Mouse (Mus musculus): ENCODE data around the gene Olfr338. TPM values are rescaled to one million over a fixed set of nuclear protein-coding genes. Genes with fewer than 3 reads are reported as not detected.
"Not testable (repeated sequence)": the region's sequence is repeated elsewhere in the genome, so short reads cannot be mapped to it uniquely, and the experiment has no call there.

Gene Olfr338
- under 1 TPM in 1 of 2 experiments, not detected in 1; 0.08 TPM for polyA plus RNA-seq (2017; shearing (Covaris generic))

GRCm38 (mm10) chr2:36373219-36373618 lies at the start of gene Olfr338:
Gene Olfr338 (plus strand): TSS chr2:36373519.
- no peak for ATAC-seq

- ATAC-seq = not testable (repeated sequence)
These were observed 41.9 kb downstream of the Olfr338 start for GRCm38 (mm10) chr2:36415174-36415573.

- not testable (repeated sequence) for ATAC-seq
These were observed 42.3 kb downstream of the Olfr338 start for GRCm38 (mm10) chr2:36415591-36415990.

- no peak for ATAC-seq
These were observed 45.3 kb downstream of the Olfr338 start, which contains the start of gene Olfr339 for GRCm38 (mm10) chr2:36418647-36419046. Gene Olfr339 (plus strand): TSS chr2:36418947.

Other genes starting within 250 kb of the Olfr338 start
- gene Mrrf, start 237.1 kb upstream of the Olfr338 start, polyA plus RNA-seq (2017; shearing (Covaris generic)) = 10 to 100 TPM in 1 of 2 experiments, 1 to 10 TPM in 1; 9.4 to 16.3 TPM
- gene Rbm18, start 236.7 kb upstream of the Olfr338 start, polyA plus RNA-seq (2017; shearing (Covaris generic)) = 10 to 100 TPM; 47.5 to 55.6 TPM
- under 1 TPM; 0.56 to 0.78 TPM for gene Ptgs1, start 143.1 kb upstream of the Olfr338 start, polyA plus RNA-seq (2017; shearing (Covaris generic))
- not detected for gene Olfr339, start 45.4 kb downstream of the Olfr338 start, polyA plus RNA-seq (2017; shearing (Covaris generic))
- not detected for gene Olfr340, start 79.1 kb downstream of the Olfr338 start, polyA plus RNA-seq (2017; shearing (Covaris generic))
- under 1 TPM in 1 of 2 experiments, not detected in 1; 0.07 TPM for gene Olfr341, start 108.9 kb downstream of the Olfr338 start, polyA plus RNA-seq (2017; shearing (Covaris generic))
- not detected for gene Olfr342, start 151.5 kb downstream of the Olfr338 start, polyA plus RNA-seq (2017; shearing (Covaris generic))
- gene Olfr344, start 193.1 kb downstream of the Olfr338 start, polyA plus RNA-seq (2017; shearing (Covaris generic)) = not detected